Mouse (Mus musculus) testis, adult 2 months (tissue): ENCODE measurements around the gene Gm49396. TPM values are rescaled to one million over a fixed set of nuclear protein-coding genes. Genes with fewer than 3 reads are reported as not detected.

Experiments
- H3K27ac ChIP-seq: fragments of 200-500 bp; 2 replicates; pipeline ENCODE4 v1.5.1; 2012; ENCODE audit warnings: low read depth, low read length; ENCODE audit not compliant: control insufficient read depth, insufficient read depth
- H3K27me3 ChIP-seq: fragments of 200-500 bp; 2 replicates; pipeline ENCODE4 v1.6.1; 2012; ENCODE audit warnings: mild to moderate bottlenecking, low read length, moderate library complexity; ENCODE audit not compliant: control insufficient read depth, insufficient read depth
- H3K36me3 ChIP-seq: fragments of 200-500 bp; 2 replicates; pipeline ENCODE4 v1.6.1; 2012; ENCODE audit warnings: mild to moderate bottlenecking, low read length; ENCODE audit not compliant: control insufficient read depth, insufficient read depth
- H3K4me1 ChIP-seq: fragments of 200-500 bp; 2 replicates; pipeline ENCODE4 v1.6.1; 2012; ENCODE audit warnings: low read length; ENCODE audit not compliant: control insufficient read depth, insufficient read depth
- H3K4me3 ChIP-seq: fragments of 200-500 bp; 2 replicates; pipeline ENCODE4 v1.5.1; 2012; ENCODE audit warnings: low read depth, mild to moderate bottlenecking, low read length, moderate library complexity, mixed read lengths; ENCODE audit not compliant: control insufficient read depth
- CTCF ChIP-seq: fragments of 200-500 bp; IDR thresholded peaks from 2 replicates; pipeline ENCODE4 v1.5.1; 2012; ENCODE audit warnings: low read depth, mild to moderate bottlenecking, inconsistent platforms, low read length, moderate library complexity; ENCODE audit not compliant: control insufficient read depth, insufficient read depth, insufficient replicate concordance
- POLR2A ChIP-seq: fragments of 200-500 bp; IDR thresholded peaks from 2 replicates; pipeline ENCODE4 v1.6.1; 2012; ENCODE audit warnings: low read depth, mild to moderate bottlenecking, inconsistent platforms, low read length, moderate library complexity; ENCODE audit not compliant: control insufficient read depth
- polyA plus RNA-seq: library from polyadenylated mRNA; depleted of rRNA; stranded (reverse); fragments of >200 nt; gene quantifications from 2 replicates; pipeline ENCODE4 v1.2.3, GENCODE M21; 2012; rRNA removed

Gene Gm49396
- 0.58 and 0.80 TPM in 2 replicates for polyA plus RNA-seq

GRCm38 (mm10) chr7:30563117-30563905, at the start of gene Gm49396, which contains the start of the genes U2af1l4 and Psenen:
Gene Gm49396, plus strand, starts transcription at chr7:30563344.
Gene U2af1l4, plus strand, starts transcription at chr7:30563301.
Gene Psenen, minus strand, starts transcription at chr7:30563627.
- TF ChIP-seq POLR2A, result peak; percentile 49; the same call in 1 of the 2 replicates
- TF ChIP-seq CTCF, result no peak
- no peaks in the 10 kb centered on the region for H3K36me3 ChIP-seq
- H3K4me1 ChIP-seq, result peaks cover 8% of the 10 kb centered on the region
- peak within 1 kb of the TSS; percentile 95 for H3K27ac ChIP-seq
- H3K27me3 ChIP-seq, result no peaks in the 10 kb centered on the region
- H3K4me3 ChIP-seq, result peak within 1 kb of the TSS; percentile 92

- peak overlapping the region; percentile 85 for H3K4me3 ChIP-seq
- H3K27ac ChIP-seq, result peak overlapping the region; percentile 85
- TF ChIP-seq POLR2A (peak; percentile 50; the same call in 1 of the 2 replicates), CTCF (no peak)
Measured at GRCm38 (mm10) chr7:30515003-30515760, 48.0 kb upstream of the Gm49396 start.

GRCm38 (mm10) chr7:30518325-30518724, 44.8 kb upstream of the Gm49396 start:
- H3K27ac ChIP-seq, result no peak overlapping the region
- no peaks in the 10 kb centered on the region for H3K36me3 ChIP-seq
- TF ChIP-seq CTCF (peak; percentile 11; the same call in 1 of the 2 replicates), POLR2A (no peak)
- no peaks in the 10 kb centered on the region for H3K27me3 ChIP-seq
- H3K4me3 ChIP-seq, result no peak overlapping the region
- H3K4me1 ChIP-seq, result peaks cover 23% of the 10 kb centered on the region

More at GRCm38 (mm10) chr7:30515003-30515760, 48.0 kb upstream of the Gm49396 start:
- H3K36me3 ChIP-seq, result no peaks in the 10 kb centered on the region
- H3K27me3 ChIP-seq, result no peaks in the 10 kb centered on the region
- peaks cover 23% of the 10 kb centered on the region for H3K4me1 ChIP-seq

GRCm38 (mm10) chr7:30520396-30520795, 42.7 kb upstream of the Gm49396 start:
- no peak overlapping the region for H3K27ac ChIP-seq

GRCm38 (mm10) chr7:30520856-30521255, 42.3 kb upstream of the Gm49396 start:
- Histone ChIP-seq H3K4me3 (no peak overlapping the region), H3K4me1 (peaks cover 11% of the 10 kb centered on the region), H3K27ac (no peak overlapping the region), H3K27me3 (no peaks in the 10 kb centered on the region), H3K36me3 (no peaks in the 10 kb centered on the region)
- TF ChIP-seq POLR2A, result no peak
- no peak for TF ChIP-seq CTCF

More at GRCm38 (mm10) chr7:30520396-30520795, 42.7 kb upstream of the Gm49396 start:
- Histone ChIP-seq H3K36me3 (no peaks in the 10 kb centered on the region), H3K27me3 (no peaks in the 10 kb centered on the region), H3K4me1 (peaks cover 16% of the 10 kb centered on the region), H3K4me3 (no peak overlapping the region)
- no peak for TF ChIP-seq POLR2A
- no peak for TF ChIP-seq CTCF

GRCm38 (mm10) chr7:30522871-30523270, 40.3 kb upstream of the Gm49396 start:
- Histone ChIP-seq H3K4me3 (no peak overlapping the region), H3K27me3 (no peaks in the 10 kb centered on the region), H3K36me3 (peaks cover 2% of the 10 kb centered on the region; the same call in 1 of the 2 replicates), H3K27ac (no peak overlapping the region), H3K4me1 (peaks cover 20% of the 10 kb centered on the region)
- no peak for TF ChIP-seq CTCF
- no peak; the same call in 1 of the 2 replicates for TF ChIP-seq POLR2A

- Histone ChIP-seq H3K27ac (no peak overlapping the region), H3K27me3 (no peaks in the 10 kb centered on the region), H3K4me1 (peaks cover 17% of the 10 kb centered on the region), H3K4me3 (no peak overlapping the region), H3K36me3 (peaks cover 6% of the 10 kb centered on the region)
- TF ChIP-seq POLR2A (no peak), CTCF (no peak)
Measured at GRCm38 (mm10) chr7:30524487-30524886, 38.7 kb upstream of the Gm49396 start.
